Mouse (Mus musculus) adrenal gland, adult 8-10 months (tissue): ENCODE data around the gene Olfr287. TPM values are rescaled to one million over a fixed set of nuclear protein-coding genes. Genes with fewer than 3 reads are reported as not detected.

Experiments used
- DNase-seq: peaks from one replicate; pipeline ENCODE4 v3.0.0; 2022
- total RNA-seq, 4 experiments: library from RNA; stranded (reverse); gene quantifications; 2 replicates each; pipeline ENCODE4 v1.2.4; 2022

Gene Olfr287
- total RNA-seq, 4 experiments from 2014 or later, result 0.38 TPM; not detected in 3

DNA sequence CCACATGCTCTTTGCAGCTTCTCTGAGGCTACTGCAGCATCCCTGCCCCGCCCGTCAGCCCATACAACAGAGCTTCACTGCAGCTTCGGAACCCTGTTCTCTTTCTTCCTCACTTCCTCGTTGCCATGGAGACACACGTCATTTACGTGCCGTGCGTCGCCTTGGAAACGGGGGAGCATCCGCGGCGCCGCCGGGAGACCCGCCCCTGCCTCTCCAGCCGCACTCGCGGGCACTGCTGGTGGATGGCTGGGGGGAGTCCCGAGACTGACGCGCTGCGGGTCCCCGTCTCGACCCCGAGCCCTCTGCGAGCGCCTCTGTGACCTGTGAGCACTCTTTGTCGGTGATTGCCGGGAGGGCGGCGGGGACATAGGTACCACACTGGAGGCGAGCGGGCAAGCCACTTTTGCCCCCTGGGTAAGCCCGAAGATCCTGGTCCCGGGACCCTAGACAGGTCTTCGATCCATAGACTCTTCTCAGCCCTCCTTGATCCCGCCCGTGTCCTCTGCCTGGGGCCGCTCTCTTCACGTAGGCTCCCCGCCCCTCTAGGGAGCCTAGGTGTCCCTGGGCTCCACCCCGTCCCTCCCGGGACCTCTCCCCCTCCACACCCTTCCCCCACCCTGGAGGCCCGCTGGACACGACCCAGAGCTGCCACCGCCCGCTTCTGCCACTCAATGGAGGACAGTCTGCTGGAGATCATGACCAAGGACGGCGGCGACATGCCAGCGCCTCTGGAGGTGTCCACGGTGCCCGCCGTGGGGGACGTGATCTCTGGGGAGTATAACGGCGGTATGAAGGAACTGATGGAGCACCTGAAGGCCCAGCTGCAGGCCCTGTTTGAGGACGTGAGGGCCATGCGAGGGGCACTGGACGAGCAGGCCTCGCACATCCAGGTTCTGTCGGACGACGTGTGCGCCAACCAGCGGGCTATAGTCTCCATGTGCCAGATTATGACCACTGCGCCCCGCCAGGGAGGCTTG is 52.9 kb downstream of the Olfr287 start:
- peak; percentile 81 for DNase-seq

DNA sequence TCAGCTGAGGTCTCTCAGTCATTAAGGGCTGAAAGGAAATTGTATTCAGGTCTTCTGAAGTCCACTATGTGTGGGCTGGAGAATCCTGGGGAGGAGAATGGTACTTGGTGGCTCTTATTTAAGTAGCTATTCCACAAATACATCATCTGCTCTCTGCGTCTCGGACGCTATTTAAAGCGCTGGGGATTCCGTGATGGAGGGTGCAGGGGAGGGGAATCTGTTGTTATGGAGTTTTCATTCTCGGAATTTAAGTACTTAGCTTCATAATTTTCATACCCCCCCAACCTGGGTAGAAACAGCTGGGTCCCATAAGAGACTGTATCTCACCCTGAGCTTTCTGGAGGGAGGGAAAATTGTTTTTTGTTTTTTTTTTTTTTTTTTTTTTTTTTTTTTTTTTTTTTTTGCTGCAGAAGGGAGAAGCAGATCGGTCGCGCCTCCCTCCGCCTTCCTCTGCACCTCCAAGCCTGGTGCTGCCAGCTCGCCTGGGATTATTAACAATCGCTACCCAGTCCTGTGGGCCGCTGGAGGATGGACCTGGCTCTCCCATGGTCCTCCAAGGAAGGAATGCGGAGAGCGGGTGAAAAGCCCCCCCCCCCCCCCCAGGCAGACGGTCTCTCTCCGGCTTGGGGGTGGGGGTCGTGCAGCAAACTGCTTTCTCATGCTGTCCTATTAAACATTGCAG is 53.8 kb downstream of the Olfr287 start, which contains the start of gene Ccdc184:
TSS of gene Ccdc184 (plus strand) at position 196 of the 682 bp plus-strand sequence.
- no peak for DNase-seq

DNA sequence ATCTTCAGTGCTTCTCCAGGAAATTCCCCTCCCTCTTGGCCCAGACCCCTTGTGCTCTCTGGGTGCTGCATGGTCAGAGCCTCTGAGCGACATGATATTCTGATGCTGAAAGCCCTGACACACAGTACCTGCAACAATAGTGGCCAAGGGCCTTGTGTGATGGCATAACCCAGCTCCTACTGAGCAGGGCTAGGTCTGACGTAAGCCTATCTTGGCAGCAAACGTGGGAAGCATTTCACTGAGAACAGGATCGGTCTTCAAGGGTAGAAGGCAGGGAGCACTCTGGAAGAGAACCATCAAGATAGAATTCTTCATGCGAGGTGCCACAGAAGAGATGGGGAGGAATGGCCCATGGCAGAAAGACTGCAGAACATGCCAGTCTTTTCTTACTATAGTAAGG is 55.3 kb downstream of the Olfr287 start, which contains the start of gene Asb8:
TSS of gene Asb8 (minus strand) at position 101 of the 400 bp plus-strand sequence.
- DNase-seq, result no peak

DNA sequence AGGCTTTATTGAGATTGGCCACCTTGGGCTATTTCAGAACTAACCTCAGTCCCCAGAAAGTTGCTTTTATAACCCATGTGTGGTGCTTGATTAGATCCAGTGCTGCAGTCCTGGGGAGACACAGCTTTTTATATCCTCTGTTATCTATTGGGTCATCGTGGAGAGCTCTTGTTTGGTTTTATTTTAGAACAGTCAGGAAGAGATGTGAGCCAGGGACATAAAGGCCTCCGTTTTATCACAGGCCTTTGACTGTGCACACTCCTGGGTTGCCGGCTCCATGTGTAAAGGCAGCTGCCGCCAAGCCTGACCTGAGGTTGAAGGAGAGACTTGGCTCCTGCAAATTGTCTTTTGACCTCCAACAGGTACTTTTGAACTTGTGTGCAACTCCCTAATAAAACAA is 58.3 kb downstream of the Olfr287 start:
- no peak for DNase-seq

DNA sequence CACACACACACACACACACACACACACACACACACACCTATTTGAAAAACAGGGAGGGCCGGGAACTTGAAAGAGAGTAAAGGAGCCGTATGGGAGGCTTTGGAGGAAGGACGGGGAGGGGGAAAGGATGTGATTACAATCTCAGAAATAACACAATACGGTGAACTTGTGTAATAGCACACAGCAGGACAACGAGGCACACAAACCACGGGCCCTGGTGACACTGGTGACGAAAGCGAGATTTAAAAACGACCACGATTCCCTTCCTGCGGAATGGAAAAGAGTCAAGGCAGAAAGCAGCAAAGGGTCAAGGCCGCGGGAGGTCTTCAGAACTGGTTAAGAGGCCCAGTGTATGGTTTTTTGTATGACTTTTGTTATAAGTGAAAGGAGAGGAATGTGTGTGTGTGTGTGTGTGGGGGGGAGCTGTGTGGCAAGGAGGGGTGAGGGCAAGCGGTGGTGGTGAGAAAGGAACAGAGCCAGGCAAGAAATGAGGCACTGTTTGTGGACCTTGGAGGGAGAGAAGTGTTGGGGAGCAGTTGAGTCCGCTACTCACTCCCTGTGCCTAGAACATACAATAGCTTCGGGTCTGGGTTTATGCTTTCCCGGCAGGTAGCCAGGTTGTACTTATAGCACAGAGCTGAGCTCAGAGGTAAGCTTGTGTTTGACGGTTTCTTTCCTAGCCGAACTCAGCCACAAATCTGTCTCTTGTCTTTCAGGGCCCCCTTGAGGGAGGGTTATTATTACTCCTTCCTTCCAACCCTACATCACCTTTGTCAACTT is 59.6 kb downstream of the Olfr287 start:
- DNase-seq, result no peak

DNA sequence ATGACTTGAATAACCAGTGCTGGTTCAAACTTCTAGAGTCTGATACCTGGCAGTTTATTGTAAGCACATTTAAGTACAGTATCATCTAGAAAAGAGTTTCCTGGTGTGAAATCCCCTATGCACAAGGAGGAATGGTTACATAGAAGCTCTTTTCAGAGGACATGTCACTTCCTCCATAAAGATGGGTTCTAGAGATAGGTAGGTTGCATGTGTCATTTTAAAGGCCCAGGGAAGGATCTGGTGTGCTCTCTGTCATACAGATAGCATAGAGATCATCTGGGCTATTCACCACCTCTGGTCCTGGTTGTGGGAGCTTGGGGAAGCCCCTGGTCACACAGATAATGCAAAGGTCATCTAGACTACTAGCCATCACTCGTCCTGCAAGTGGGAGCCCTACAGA is 63.6 kb downstream of the Olfr287 start:
- no peak for DNase-seq

Other genes starting within 250 kb of the Olfr287 start
- gene Col2a1, start 216.4 kb downstream of the Olfr287 start, total RNA-seq, result under 1 TPM in 1 of 4 experiments, not detected in 3; 0.28 TPM
- 100 to 1,000 TPM in 2 of 4 experiments, 10 to 100 TPM in 2; 73.8 to 119 (median 95.8) TPM for gene Pfkm, start 128.5 kb downstream of the Olfr287 start, total RNA-seq
- gene Senp1, start 127.3 kb downstream of the Olfr287 start, total RNA-seq, result 10 to 100 TPM; 17.8 to 24.9 (median 20.1) TPM
- 10 to 100 TPM; 39.6 to 49.2 (median 43.8) TPM for gene Asb8, start 55.4 kb downstream of the Olfr287 start, total RNA-seq
- gene Ccdc184, start 53.9 kb downstream of the Olfr287 start, total RNA-seq, result 1 to 10 TPM in 2 of 4 experiments, under 1 TPM in 2; 0.59 to 1.3 (median 1.0) TPM
- gene Olfr288, start 25.5 kb downstream of the Olfr287 start, total RNA-seq, result not detected
- not detected for gene Gm44579, start 79 bp downstream of the Olfr287 start, total RNA-seq
- not detected for gene Olfr286, start 13.4 kb upstream of the Olfr287 start, total RNA-seq
- gene H1fnt, start 36.2 kb upstream of the Olfr287 start, total RNA-seq, result not detected
- 1 to 10 TPM; 3.9 to 7.8 (median 6.5) TPM for gene Zfp641, start 75.1 kb upstream of the Olfr287 start, total RNA-seq
- gene Olfr285, start 96.3 kb upstream of the Olfr287 start, total RNA-seq, result not detected
- not detected for gene Olfr284, start 119.9 kb upstream of the Olfr287 start, total RNA-seq
- gene Olfr283, start 159.9 kb upstream of the Olfr287 start, total RNA-seq, result not detected
- gene Olfr282, start 210.2 kb upstream of the Olfr287 start, total RNA-seq, result not detected
- gene Olfr281, start 231.5 kb upstream of the Olfr287 start, total RNA-seq, result not detected
- gene OR5BS1P, start 248.8 kb upstream of the Olfr287 start, total RNA-seq, result not detected